Mouse (Mus musculus) embryonic facial prominence, embryonic 14.5 days (tissue): ENCODE measurements around the gene Strc. TPM values are rescaled to one million over a fixed set of nuclear protein-coding genes. Genes with fewer than 3 reads are reported as not detected.

Experiments used
- ATAC-seq: fragments of 200-750 bp; cut with Nextera tagmentation; 2 replicates; pipeline ENCODE4 v1.8.0; 2017; ENCODE audit warnings: low read depth, moderate number of reproducible peaks, moderate TSS enrichment
- DNase-seq: peaks from one replicate; pipeline ENCODE4 v3.0.0-alpha.2; 2015; ENCODE audit warnings: low spot score
- H3K27ac ChIP-seq: fragments of 300-500 bp; sonication (generic); replicated peaks from 2 replicates; pipeline ENCODE4 v1.5.1; 2014; ENCODE audit warnings: low read depth, mild to moderate bottlenecking, low read length, moderate library complexity
- H3K27me3 ChIP-seq: fragments of 300-500 bp; sonication (generic); replicated peaks from 2 replicates; pipeline ENCODE4 v1.6.1; 2014; ENCODE audit warnings: low read length; ENCODE audit not compliant: control insufficient read depth, insufficient read depth
- H3K36me3 ChIP-seq: fragments of 300-500 bp; sonication (generic); 2 replicates; pipeline ENCODE4 v1.6.1; 2014; ENCODE audit warnings: low read length, mixed read lengths; ENCODE audit not compliant: control insufficient read depth, insufficient read depth
- H3K4me1 ChIP-seq: fragments of 300-500 bp; sonication (generic); 2 replicates; pipeline ENCODE4 v1.6.1; 2014; ENCODE audit warnings: antibody characterized with exemption, low read length; ENCODE audit not compliant: control insufficient read depth, insufficient read depth
- H3K4me2 ChIP-seq: fragments of 300-500 bp; sonication (generic); 2 replicates; pipeline ENCODE4 v1.6.1; 2014; ENCODE audit warnings: low read depth, mild to moderate bottlenecking, low read length, moderate library complexity, mixed read lengths
- H3K4me3 ChIP-seq: fragments of 300-500 bp; sonication (generic); 2 replicates; pipeline ENCODE4 v1.5.1; 2014; ENCODE audit warnings: low read depth, mild to moderate bottlenecking, low read length
- H3K9ac ChIP-seq: fragments of 300-500 bp; sonication (generic); 2 replicates; pipeline ENCODE4 v1.6.1; 2014; ENCODE audit warnings: low read depth, mild to moderate bottlenecking, low read length, moderate library complexity, mixed read lengths
- H3K9me3 ChIP-seq: fragments of 300-500 bp; sonication (generic); 2 replicates; pipeline ENCODE4 v1.6.1; 2016; ENCODE audit warnings: low read length; ENCODE audit not compliant: control insufficient read depth
- whole genome bisulfite sequencing: fragments of 180-500 bp; shearing (Covaris S2); extraction: QIAGEN DNeasy Blood & Tissue Kit; methylation state at CpG from one replicate; pipeline ENCODE4 v1.1.7; 2014; 5-methylcytosine and 5-hydroxymethylcytosine counted together
- polyA plus RNA-seq: library from polyadenylated mRNA; unstranded; fragments of >200 nt; fragmentation: Nextera tagmentation; extraction: Ambion mirVana; gene quantifications from 2 replicates; pipeline ENCODE4 v1.2.1, GENCODE M21; 2014

The Strc gene
- polyA plus RNA-seq, 1 experiment from 2014 or later = 0.04 TPM

DNA sequence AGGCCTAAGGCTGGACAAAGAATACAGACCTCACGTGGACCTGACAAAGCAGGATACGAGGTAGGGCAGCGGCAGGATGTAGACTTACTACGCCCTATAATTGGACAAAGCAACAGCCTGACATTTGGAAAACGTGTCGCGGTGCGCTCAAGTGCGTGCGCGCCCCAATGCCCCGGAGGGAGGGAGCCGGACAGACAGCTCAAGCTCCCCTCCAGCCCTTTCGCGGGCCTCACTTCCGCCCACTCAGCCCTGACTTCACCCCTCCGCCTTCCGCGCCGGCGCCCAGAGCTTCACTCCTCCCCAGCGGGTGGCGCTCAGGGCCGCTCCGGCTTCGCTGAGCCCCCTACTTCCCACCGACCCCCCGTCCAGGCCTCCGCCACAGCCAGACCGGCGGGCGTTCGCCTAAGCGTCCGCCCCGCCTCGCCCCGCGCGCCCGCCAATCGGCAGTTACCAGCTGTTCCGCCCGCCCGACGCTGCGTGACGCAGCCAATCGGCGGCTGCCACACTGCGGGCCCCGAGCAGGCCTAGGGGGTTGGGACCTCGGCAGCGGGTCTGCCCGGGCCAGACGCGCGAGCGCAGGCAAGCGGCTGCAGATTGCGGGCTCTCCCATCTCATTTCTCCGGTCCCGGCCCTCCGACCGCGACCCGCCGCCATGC, 26.5 kb upstream of the Strc start, which contains the start of the genes Pdia3 and Catsper2:
Gene Pdia3 (plus strand): TSS at position 389 of the 656 bp plus-strand sequence.
Gene Catsper2 (minus strand): TSS at position 406 of the 656 bp plus-strand sequence.
- no peaks in the 10 kb centered on the region for H3K27me3 ChIP-seq
- H3K4me2 ChIP-seq = peak within 1 kb of the TSS; percentile 74
- H3K4me3 ChIP-seq = peak within 1 kb of the TSS; percentile 88
- H3K9me3 ChIP-seq = 0 out of 2 replicates have a peak, but pooled peaks cover under 1% of the 10 kb centered on the region
- WGBS = under 1% methylated on average over 21 of the region's 68 CpGs
- H3K27ac ChIP-seq = peak within 1 kb of the TSS; percentile 98
- H3K9ac ChIP-seq = peak within 1 kb of the TSS; percentile 99
- peaks cover 15% of the 10 kb centered on the region for H3K36me3 ChIP-seq
- ATAC-seq (peak; percentile 99), DNase-seq (peak; percentile 99)
- H3K4me1 ChIP-seq = peaks cover 15% of the 10 kb centered on the region

DNA sequence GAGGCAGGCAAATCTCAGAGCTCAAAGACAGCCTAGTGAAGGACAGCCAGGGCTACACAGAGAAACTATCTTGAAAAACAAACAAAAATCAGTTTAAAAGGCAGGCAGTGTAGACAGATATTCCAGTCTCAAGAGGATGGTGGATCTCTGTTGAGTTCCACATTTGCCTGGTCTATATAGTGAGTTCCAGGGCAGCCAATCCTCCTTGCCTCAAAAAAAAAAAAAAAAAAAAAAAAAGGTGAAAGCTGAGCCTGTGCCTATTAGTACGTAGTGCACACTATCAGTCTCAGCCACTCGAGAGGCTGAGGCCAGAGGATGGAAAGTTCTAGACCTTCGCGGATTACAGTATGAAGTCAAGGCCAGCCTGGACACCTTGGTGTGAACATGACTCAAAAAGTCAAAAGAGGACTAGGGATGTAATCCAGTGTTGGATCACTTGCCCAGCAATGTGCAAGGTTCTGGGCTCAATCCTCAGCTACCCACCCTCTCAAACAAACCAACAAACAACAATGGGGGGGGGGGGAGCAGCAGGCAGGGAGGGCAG, 25.9 kb upstream of the Strc start:
- DNase-seq = peak; percentile 32
- Histone ChIP-seq H3K9ac (peak overlapping the region; percentile 99), H3K4me2 (peak overlapping the region; percentile 74), H3K36me3 (peaks cover 9% of the 10 kb centered on the region), H3K4me3 (peak overlapping the region; percentile 88), H3K27me3 (no peaks in the 10 kb centered on the region), H3K27ac (peak overlapping the region; percentile 98), H3K4me1 (peaks cover 15% of the 10 kb centered on the region), H3K9me3 (0 out of 2 replicates have a peak, but pooled peaks cover 4% of the 10 kb centered on the region)
- WGBS = 5% methylated on average over 4 of the region's 4 CpGs
- no peak for ATAC-seq

DNA sequence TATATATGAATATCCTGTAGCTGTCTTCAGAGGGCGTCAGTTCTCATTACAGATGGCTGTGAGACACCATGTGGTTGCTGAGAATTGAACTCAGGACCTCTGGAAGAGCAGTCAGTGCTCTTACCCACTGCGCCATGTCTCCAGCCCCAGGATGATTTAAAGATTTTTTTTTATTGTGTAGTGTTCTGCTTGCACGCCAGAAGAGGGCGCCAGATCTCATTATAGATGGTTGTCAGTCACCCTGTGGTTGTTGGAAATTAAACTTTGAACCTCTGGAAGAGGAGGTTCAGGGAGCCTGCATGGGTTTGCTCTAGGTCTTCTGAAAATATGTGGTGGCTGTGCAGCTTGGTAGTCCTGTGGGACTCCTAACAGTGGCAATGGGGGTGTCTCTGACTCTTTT, 21.2 kb upstream of the Strc start:
- peaks cover 3% of the 10 kb centered on the region; the same call in 1 of the 2 replicates for H3K4me1 ChIP-seq
- 36% methylated on average over 4 of the region's 4 CpGs for WGBS
- 0 out of 2 replicates have a peak, but pooled peaks cover 4% of the 10 kb centered on the region for H3K9me3 ChIP-seq
- ATAC-seq (no peak), DNase-seq (no peak)
- no peak overlapping the region for H3K9ac ChIP-seq
- H3K27me3 ChIP-seq = no peaks in the 10 kb centered on the region
- H3K36me3 ChIP-seq = no peaks in the 10 kb centered on the region
- no peak overlapping the region for H3K4me3 ChIP-seq
- no peak overlapping the region for H3K27ac ChIP-seq
- H3K4me2 ChIP-seq = no peak overlapping the region

DNA sequence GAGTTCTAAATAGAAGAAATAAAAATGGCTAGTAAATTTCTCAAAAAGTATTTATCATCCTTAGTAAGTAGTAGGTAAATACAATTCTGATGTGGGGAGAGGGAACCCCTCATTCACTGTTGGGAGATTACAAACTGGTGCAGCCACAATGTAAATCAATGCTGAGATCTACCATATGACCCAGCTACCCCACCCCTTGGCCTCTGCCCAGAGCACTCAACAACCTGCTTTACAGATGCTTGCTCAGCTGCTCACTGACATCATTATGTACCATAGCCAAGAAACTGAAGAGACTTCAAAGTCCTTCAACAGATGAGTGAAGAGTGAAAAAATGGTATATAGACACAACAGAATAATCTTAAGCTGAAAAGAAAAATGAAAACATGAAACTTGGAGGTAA, 16.3 kb upstream of the Strc start:
- Histone ChIP-seq H3K4me2 (no peak overlapping the region), H3K27ac (no peak overlapping the region), H3K4me1 (no peaks in the 10 kb centered on the region), H3K27me3 (no peaks in the 10 kb centered on the region), H3K9me3 (0 out of 2 replicates have a peak, but pooled peaks cover 1% of the 10 kb centered on the region), H3K4me3 (no peak overlapping the region), H3K36me3 (no peaks in the 10 kb centered on the region), H3K9ac (no peak overlapping the region)
- DNase-seq (peak; percentile 20), ATAC-seq (no peak)

DNA sequence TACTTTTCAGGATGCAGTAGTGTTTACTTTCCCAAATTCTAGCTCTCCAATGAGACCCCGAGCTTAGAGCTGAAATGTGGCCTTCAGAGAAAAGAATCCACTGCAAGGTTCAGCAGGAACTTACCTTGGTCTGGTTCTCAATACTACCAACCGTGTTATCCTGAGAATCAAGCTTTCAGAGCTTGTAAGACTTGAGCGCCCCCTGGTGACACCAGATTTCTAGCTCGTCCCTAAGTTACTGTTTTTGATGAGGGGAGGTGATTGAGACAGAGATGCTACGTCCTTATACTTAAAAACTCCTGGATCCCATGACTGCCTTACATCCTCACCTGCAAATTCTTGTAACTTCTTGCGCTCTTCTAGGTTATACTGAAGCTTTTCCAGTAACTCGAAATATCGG, 9.7 kb upstream of the Strc start:
- 12% methylated on average over 8 of the region's 8 CpGs for WGBS
- DNase-seq (peak; percentile 92), ATAC-seq (0 out of 2 replicates have a peak, but pooled peaks have one; percentile 70)

DNA sequence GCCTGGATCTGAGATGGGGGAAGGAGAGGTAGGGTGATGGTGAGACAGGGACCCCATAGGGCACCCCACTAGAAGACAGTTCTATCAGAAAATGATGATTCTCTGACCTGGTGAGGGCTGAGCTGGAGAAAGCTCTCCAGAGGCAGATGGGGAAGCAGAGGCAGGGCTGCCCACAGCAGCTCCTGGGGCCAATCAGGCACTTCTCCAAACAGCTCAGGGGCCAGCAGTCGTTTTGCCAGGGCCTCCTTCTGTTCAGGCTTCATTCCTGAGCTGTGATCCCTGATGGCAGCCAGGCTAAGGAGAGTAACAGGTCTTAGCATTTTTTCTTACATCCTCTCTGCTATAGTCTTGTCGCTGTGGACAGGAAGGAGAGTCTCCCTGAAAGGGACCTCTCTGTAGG, 12.2 kb downstream of the Strc start:
- ATAC-seq (no peak), DNase-seq (no peak)
- Histone ChIP-seq H3K36me3 (no peaks in the 10 kb centered on the region), H3K4me3 (no peak overlapping the region), H3K4me2 (no peak overlapping the region), H3K9me3 (no peaks in the 10 kb centered on the region), H3K4me1 (no peaks in the 10 kb centered on the region; the same call in 1 of the 2 replicates), H3K27ac (no peak overlapping the region), H3K27me3 (no peaks in the 10 kb centered on the region), H3K9ac (no peak overlapping the region)
- WGBS = 48% methylated on average over 2 of the region's 2 CpGs

More for the DNA sequence above, 9.7 kb upstream of the Strc start:
- H3K4me2 ChIP-seq = no peak overlapping the region
- H3K4me3 ChIP-seq = no peak overlapping the region
- H3K27me3 ChIP-seq = no peaks in the 10 kb centered on the region
- H3K9me3 ChIP-seq = no peaks in the 10 kb centered on the region
- no peak overlapping the region for H3K27ac ChIP-seq
- no peaks in the 10 kb centered on the region for H3K4me1 ChIP-seq
- no peaks in the 10 kb centered on the region for H3K36me3 ChIP-seq
- no peak overlapping the region for H3K9ac ChIP-seq

DNA sequence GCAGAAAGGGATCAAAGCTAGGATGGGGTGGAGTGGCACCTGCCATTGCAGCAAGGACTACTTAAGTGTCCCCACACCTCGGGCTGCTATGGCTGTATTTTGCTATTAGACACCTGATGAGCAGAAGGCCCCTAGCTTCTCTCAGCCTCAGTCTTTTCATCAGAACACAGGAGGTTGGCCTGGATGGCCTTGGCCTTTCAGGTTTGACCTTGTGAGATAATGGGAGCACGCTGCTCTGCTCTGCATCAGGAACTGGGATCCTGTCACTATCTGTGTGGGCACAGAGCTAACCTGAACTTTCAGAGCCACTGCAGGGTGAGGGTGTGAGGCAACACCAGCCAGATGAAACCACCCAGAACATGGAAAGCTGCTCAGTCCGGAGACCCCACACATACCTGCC, 14.7 kb downstream of the Strc start:
- no peak overlapping the region for H3K4me2 ChIP-seq
- H3K9ac ChIP-seq = no peak overlapping the region
- ATAC-seq = no peak
- H3K4me1 ChIP-seq = no peaks in the 10 kb centered on the region; the same call in 1 of the 2 replicates
- no peak for DNase-seq
- WGBS = 74% methylated on average over 3 of the region's 3 CpGs
- H3K9me3 ChIP-seq = no peaks in the 10 kb centered on the region
- no peaks in the 10 kb centered on the region for H3K27me3 ChIP-seq
- H3K4me3 ChIP-seq = no peak overlapping the region
- no peaks in the 10 kb centered on the region for H3K36me3 ChIP-seq
- H3K27ac ChIP-seq = no peak overlapping the region

DNA sequence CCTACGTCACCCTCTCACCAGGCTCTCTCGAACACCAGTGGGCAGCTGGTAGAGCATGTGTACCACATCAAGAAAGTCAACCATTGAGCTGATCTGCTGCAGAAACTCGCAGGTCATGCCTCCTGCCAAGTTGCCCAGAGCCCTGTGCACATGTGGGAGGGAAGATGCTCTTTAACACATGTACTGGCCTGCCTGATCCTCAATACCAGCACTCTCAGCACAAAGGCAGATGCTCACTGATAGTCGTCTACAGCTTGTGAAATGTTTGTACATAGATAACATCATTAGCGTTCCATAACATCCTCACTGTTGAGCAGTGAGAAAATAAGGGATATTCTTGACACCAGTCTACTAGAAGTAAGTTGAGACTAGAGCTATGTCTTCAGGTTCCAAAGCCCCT, 16.0 kb downstream of the Strc start:
- H3K27ac ChIP-seq = no peak overlapping the region
- H3K9ac ChIP-seq = no peak overlapping the region
- DNase-seq (no peak), ATAC-seq (no peak)
- H3K9me3 ChIP-seq = no peaks in the 10 kb centered on the region
- 81% methylated on average over 5 of the region's 5 CpGs for WGBS
- no peaks in the 10 kb centered on the region for H3K36me3 ChIP-seq
- no peak overlapping the region for H3K4me2 ChIP-seq
- no peaks in the 10 kb centered on the region for H3K27me3 ChIP-seq
- no peaks in the 10 kb centered on the region for H3K4me1 ChIP-seq
- no peak overlapping the region for H3K4me3 ChIP-seq
